Mouse (Mus musculus): ENCODE measurements around the gene Antxr1.

Antxr1 gene

GRCm38 (mm10) chr6:87244117-87245100, 91.2 kb downstream of the Antxr1 start:
- no peak for DNase-seq

- no peak for DNase-seq
Measured at GRCm38 (mm10) chr6:87237260-87237659, 98.4 kb downstream of the Antxr1 start.

- no peak for DNase-seq
Measured at GRCm38 (mm10) chr6:87236061-87236460, 99.6 kb downstream of the Antxr1 start.

- no peak for DNase-seq
Measured at GRCm38 (mm10) chr6:87233111-87233510, 102.5 kb downstream of the Antxr1 start.

GRCm38 (mm10) chr6:87230041-87230440, 105.6 kb downstream of the Antxr1 start:
- no peak for DNase-seq

GRCm38 (mm10) chr6:87227940-87228339, 107.7 kb downstream of the Antxr1 start:
- no peak for DNase-seq

- no peak for DNase-seq
Measured at GRCm38 (mm10) chr6:87226315-87226714, 109.3 kb downstream of the Antxr1 start.

GRCm38 (mm10) chr6:87225286-87225685, 110.3 kb downstream of the Antxr1 start:
- no peak for DNase-seq

- DNase-seq, result no peak
Measured at GRCm38 (mm10) chr6:87222854-87223631, 112.6 kb downstream of the Antxr1 start.

- no peak for DNase-seq
Measured at GRCm38 (mm10) chr6:87219061-87219992, 116.3 kb downstream of the Antxr1 start.

GRCm38 (mm10) chr6:87216114-87216591, 119.5 kb downstream of the Antxr1 start:
- peak; percentile 16 for DNase-seq

GRCm38 (mm10) chr6:87213262-87213661, 122.4 kb downstream of the Antxr1 start:
- DNase-seq, result no peak

- DNase-seq, result no peak
Measured at GRCm38 (mm10) chr6:87211551-87211950, 124.1 kb downstream of the Antxr1 start.

- DNase-seq, result peak; percentile 5
Measured at GRCm38 (mm10) chr6:87207373-87207982, 128.1 kb downstream of the Antxr1 start.

- DNase-seq, result no peak
Measured at GRCm38 (mm10) chr6:87206790-87207189, 128.8 kb downstream of the Antxr1 start.

GRCm38 (mm10) chr6:87203467-87203866, 132.2 kb downstream of the Antxr1 start:
- no peak for DNase-seq

GRCm38 (mm10) chr6:87203065-87203464, 132.6 kb downstream of the Antxr1 start:
- no peak for DNase-seq

GRCm38 (mm10) chr6:87202048-87202605, 133.5 kb downstream of the Antxr1 start:
- no peak for DNase-seq

GRCm38 (mm10) chr6:87189755-87190154, 145.9 kb downstream of the Antxr1 start:
- DNase-seq, result no peak

GRCm38 (mm10) chr6:87186988-87187387, 148.6 kb downstream of the Antxr1 start:
- DNase-seq, result no peak

GRCm38 (mm10) chr6:87184418-87184817, 151.2 kb downstream of the Antxr1 start:
- DNase-seq, result no peak

- no peak for DNase-seq
Measured at GRCm38 (mm10) chr6:87183981-87184380, 151.6 kb downstream of the Antxr1 start.

Measured in cerebellum, adult 9-11 months (tissue).